Mouse (Mus musculus) ES-E14 (cell line): ENCODE results near the gene Olfr373. TPM values are rescaled to one million over a fixed set of nuclear protein-coding genes. Genes with fewer than 3 reads are reported as not detected.
"Not testable (repeated sequence)": the region's sequence is repeated elsewhere in the genome, so short reads cannot be mapped to it uniquely, and the experiment has no call there.

Experiments used
- DNase-seq: peaks from one replicate; pipeline ENCODE4 v3.0.0-alpha.2; 2013; ENCODE audit warnings: low read depth, low spot score
- H3K27ac ChIP-seq: 2 replicates; pipeline ENCODE4 v1.5.1; 2012; ENCODE audit warnings: low read depth, mild to moderate bottlenecking, low read length, moderate library complexity, mixed read lengths; ENCODE audit not compliant: poor library complexity, insufficient read depth, severe bottlenecking
- H3K36me3 ChIP-seq: 2 replicates; pipeline ENCODE4 v1.6.1; 2012; ENCODE audit warnings: mild to moderate bottlenecking, low read length, moderate library complexity, mixed read lengths; ENCODE audit not compliant: control insufficient read depth, poor library complexity, insufficient read depth, severe bottlenecking
- H3K4me1 ChIP-seq, 2 experiments: fragments of 150-350 bp in 1 of 2; sonication (generic) in 1 of 2; 2 replicates each; pipeline ENCODE4 v1.6.1; 2012; ENCODE audit warnings: low read length in 2 of 2, mild to moderate bottlenecking in 1 of 2, mixed read lengths in 1 of 2; ENCODE audit not compliant: control insufficient read depth in 2 of 2, insufficient read depth in 2 of 2, poor library complexity in 1 of 2
- H3K4me3 ChIP-seq, 2 experiments: fragments of 150-350 bp in 1 of 2; sonication (generic) in 1 of 2; 2 replicates each; pipeline ENCODE4 v1.5.1; 2012; ENCODE audit warnings: low read length in 2 of 2, low read depth in 1 of 2, mild to moderate bottlenecking in 1 of 2, mixed read lengths in 1 of 2; ENCODE audit not compliant: insufficient read depth in 1 of 2, poor library complexity in 1 of 2, severe bottlenecking in 1 of 2
- H3K9ac ChIP-seq: 2 replicates; pipeline ENCODE4 v1.6.1; 2012; ENCODE audit warnings: low read depth, mild to moderate bottlenecking, low read length, mixed read lengths; ENCODE audit not compliant: poor library complexity, insufficient read depth, severe bottlenecking
- H3K9me3 ChIP-seq: fragments of 150-350 bp; sonication (generic); 2 replicates; pipeline ENCODE4 v1.6.1; 2012; ENCODE audit warnings: low read depth, mild to moderate bottlenecking, low read length; ENCODE audit not compliant: control insufficient read depth, insufficient read depth
- CHD2 ChIP-seq: IDR thresholded peaks from 2 replicates; pipeline ENCODE4 v1.6.1; 2014; ENCODE audit warnings: mild to moderate bottlenecking, low read depth, low read length, inconsistent platforms
- HCFC1 ChIP-seq: IDR thresholded peaks from 2 replicates; pipeline ENCODE4 v1.6.1; 2012; ENCODE audit warnings: low read length, inconsistent platforms, borderline replicate concordance; ENCODE audit not compliant: insufficient read depth
- MAFK ChIP-seq: IDR thresholded peaks from 2 replicates; pipeline ENCODE4 v1.6.1; 2014; ENCODE audit warnings: mild to moderate bottlenecking, low read depth, low read length, inconsistent platforms; ENCODE audit not compliant: insufficient read depth
- ZC3H11A ChIP-seq: IDR thresholded peaks from 2 replicates; pipeline ENCODE4 v1.6.1; 2012; ENCODE audit warnings: low read depth, mild to moderate bottlenecking, inconsistent platforms, low read length, borderline replicate concordance
- ZNF384 ChIP-seq: IDR thresholded peaks from 2 replicates; pipeline ENCODE4 v1.6.1; 2012; ENCODE audit warnings: low read depth, low read length, inconsistent platforms
- in situ Hi-C, 2 experiments: fragments of 600-800 bp; cut with MboI; formaldehyde crosslinking; loops; one replicate each; pipeline ENCODE4 v1.15.1; 2025; ENCODE audit warnings: low sequenced_read_pairs in 2 of 2, inconsistent platforms in 1 of 2; ENCODE audit not compliant: unreplicated experiment in 2 of 2
- total RNA-seq: library from RNA; depleted of rRNA; stranded (reverse); fragments of 300-350 nt; gene quantifications from 2 replicates; pipeline ENCODE4 v1.2.3, GENCODE M21; 2012; rRNA removed

The Olfr373 gene
- total RNA-seq: 0.13 TPM in 1 of 2 replicates, not detected in the other

- DNase-seq, in situ Hi-C loops, H3K27ac ChIP-seq, H3K9me3 ChIP-seq, H3K9ac ChIP-seq, H3K36me3 ChIP-seq, H3K4me1 ChIP-seq, H3K4me3 ChIP-seq: not testable (repeated sequence)
Observed at GRCm38 (mm10) chr8:72082877-72083276, at the start of gene Olfr373. Gene Olfr373, plus strand, starts transcription at chr8:72083177.

GRCm38 (mm10) chr8:72040918-72041317, 42.1 kb upstream of the Olfr373 start, which contains the start of gene Olfr372:
Gene Olfr372, plus strand, starts transcription at chr8:72041218.
- H3K36me3 ChIP-seq, H3K9me3 ChIP-seq, H3K4me3 ChIP-seq, H3K27ac ChIP-seq, H3K4me1 ChIP-seq, in situ Hi-C loops, H3K9ac ChIP-seq, DNase-seq: not testable (repeated sequence)

- Histone ChIP-seq H3K27ac (no peak overlapping the region), H3K9me3 (no peaks in the 10 kb centered on the region), H3K4me1 (no peaks in the 10 kb centered on the region), H3K9ac (no peak overlapping the region), H3K4me3 (no peak overlapping the region), H3K36me3 (no peaks in the 10 kb centered on the region)
- DNase-seq: no peak
- in situ Hi-C loops: no loop called here
- no peak for TF ChIP-seq HCFC1
- no peak for TF ChIP-seq CHD2
- TF ChIP-seq ZNF384: no peak
- TF ChIP-seq ZC3H11A: no peak
- TF ChIP-seq MAFK: no peak
Observed at GRCm38 (mm10) chr8:72042493-72042892, 40.5 kb upstream of the Olfr373 start.

- H3K4me1 ChIP-seq, DNase-seq, H3K9ac ChIP-seq, H3K36me3 ChIP-seq, H3K4me3 ChIP-seq, H3K27ac ChIP-seq, in situ Hi-C loops, H3K9me3 ChIP-seq: not testable (repeated sequence)
Observed at GRCm38 (mm10) chr8:72054633-72055032, 28.3 kb upstream of the Olfr373 start.

GRCm38 (mm10) chr8:72057643-72058042, 25.3 kb upstream of the Olfr373 start:
- H3K9me3 ChIP-seq, DNase-seq, H3K36me3 ChIP-seq, H3K27ac ChIP-seq, H3K4me3 ChIP-seq, in situ Hi-C loops, H3K4me1 ChIP-seq, H3K9ac ChIP-seq: not testable (repeated sequence)

GRCm38 (mm10) chr8:72066819-72067399, 16.1 kb upstream of the Olfr373 start:
- H3K4me1 ChIP-seq, H3K9ac ChIP-seq, H3K4me3 ChIP-seq, H3K36me3 ChIP-seq, in situ Hi-C loops, H3K9me3 ChIP-seq, H3K27ac ChIP-seq, DNase-seq: not testable (repeated sequence)
